Mouse (Mus musculus) cerebellum, postnatal 36 days (tissue): ENCODE results near the gene Taf1b.

ENCODE experiments used
- DNase-seq, 2 experiments: peaks; one replicate each; pipeline ENCODE4 v3.0.0; 2021 to 2022; ENCODE audit warnings: mixed read lengths in 2 of 2

The Taf1b gene

DNA sequence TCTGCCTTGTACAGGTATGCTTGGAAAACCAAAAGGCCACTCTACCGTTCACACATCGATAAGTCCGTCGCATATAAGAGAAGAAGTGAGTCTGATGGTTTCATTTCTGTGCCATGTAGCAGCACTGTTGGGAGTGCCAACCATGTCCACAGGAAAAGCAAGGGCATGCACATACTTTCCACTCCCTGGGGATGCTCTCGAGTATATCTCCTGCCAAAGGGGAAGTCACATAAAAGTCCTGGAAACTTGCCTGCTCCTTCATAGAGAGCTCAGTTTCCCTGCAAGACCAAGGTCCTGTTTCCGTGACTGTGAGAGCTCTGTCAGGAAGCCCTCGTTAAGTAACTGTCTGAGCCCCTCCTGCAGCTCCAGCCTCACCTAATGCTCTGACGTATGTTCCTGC lies 57.8 kb downstream of the Taf1b start:
- no peak for DNase-seq

DNA sequence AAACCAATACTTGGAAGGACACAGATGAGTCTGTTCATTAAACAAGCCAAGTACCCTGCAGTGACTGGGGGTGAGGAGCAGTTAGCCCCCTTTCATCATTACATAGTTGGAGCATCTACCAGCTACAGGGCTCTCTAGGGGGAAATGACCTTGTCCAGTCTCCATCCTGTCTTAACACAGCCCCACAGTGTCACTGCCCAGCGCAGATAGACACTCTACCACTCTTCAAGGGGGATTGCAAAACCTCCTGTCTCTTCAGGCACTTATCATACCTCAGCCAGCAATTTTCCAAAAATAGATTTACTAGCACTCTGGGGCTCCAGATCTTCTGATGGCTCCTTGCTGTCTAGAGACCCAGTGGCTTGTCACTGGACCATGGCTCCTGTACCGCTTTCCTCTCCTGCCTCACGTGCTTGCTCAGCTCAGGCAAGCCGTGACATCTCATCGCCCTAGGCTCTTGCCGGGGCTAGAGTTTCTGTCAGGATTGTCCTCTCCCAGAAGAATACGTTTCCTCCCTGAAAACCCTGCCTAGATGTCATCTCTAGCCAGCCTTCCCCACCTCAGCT lies 65.3 kb downstream of the Taf1b start:
- no peak for DNase-seq

DNA sequence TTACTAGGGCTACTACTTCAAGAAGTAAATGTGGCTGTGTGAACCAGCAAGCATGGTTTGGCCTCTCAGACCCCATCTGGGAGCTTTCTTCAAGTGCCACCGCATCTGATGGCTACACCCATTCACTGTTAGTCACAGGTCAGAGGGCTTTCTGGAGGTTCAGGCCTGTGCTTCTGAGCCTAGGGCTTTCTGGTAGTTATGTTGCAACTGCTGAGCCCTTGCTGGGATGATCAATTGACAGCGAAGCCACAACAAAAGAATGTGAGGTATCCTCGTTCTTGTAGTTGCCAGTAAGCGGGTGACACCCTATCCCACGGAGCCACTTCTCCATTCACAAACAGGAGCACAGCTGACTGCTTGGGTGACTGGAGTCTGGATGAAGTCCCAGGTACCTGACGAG lies 67.2 kb downstream of the Taf1b start:
- no peak for DNase-seq

DNA sequence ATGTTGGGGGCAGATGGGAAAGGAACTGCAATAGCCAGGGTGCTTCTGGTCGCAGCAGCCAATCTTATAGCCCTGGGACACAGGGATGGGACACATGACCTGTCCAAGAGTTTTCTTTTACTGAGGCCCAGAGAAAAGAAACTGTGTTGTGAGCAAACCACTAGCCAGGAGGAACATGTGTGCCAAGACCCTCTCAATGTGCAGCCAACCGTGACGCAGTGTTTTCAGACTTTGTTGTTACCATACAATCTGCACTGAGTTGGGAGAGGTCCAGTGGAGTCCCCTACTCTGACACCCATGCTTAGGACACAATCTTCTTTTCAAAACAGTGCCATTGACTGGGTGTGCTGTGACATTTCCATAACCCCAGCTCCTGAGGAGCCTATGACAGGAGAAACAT lies 69.4 kb downstream of the Taf1b start:
- DNase-seq = no peak

DNA sequence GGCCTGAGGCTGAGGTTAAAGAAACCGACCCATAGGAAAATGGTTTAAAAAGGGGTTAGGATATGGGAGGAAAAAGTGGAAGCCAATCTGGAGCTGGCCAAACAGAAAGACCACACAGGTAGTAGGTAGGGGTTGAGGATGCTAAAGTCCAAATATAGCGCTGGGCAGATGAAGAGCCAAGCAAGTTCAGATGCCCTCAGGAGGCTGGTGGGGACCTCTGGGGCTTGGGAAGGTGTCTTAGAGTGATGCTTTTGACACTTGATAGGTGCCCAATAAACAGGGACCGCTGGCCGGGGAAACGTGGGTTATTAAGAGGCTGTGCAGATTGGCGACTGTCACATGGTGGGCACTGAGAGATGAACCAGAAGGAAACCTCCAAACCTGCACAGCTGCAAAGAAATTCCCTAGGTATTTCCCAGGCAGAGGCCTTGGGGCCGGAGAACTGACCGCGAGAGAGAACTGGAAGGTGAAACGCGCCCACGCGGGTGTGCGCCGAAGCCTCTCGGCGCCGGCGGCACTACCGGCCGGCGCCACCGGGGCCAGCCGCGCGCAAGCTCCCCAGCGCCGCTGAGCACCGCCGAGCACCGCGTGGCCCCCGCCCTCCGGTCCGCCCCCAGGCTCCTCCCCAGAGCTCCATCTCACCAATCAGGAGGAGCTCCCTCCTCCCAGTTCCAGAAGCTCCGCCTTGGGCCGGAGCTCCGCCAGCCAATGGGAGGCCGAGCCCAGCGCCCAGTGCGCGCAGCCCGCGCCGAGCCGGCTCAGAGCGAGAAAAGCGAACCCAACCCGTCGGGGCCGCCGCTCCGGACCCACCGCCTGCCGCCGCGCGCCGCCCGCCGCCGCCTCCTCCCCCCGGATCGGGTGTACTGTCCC lies 73.6 kb downstream of the Taf1b start, which contains the start of gene Grhl1:
Gene Grhl1 (plus strand): TSS at position 761 of the 870 bp plus-strand sequence.
- peak; percentile 83 to 91 for DNase-seq

DNA sequence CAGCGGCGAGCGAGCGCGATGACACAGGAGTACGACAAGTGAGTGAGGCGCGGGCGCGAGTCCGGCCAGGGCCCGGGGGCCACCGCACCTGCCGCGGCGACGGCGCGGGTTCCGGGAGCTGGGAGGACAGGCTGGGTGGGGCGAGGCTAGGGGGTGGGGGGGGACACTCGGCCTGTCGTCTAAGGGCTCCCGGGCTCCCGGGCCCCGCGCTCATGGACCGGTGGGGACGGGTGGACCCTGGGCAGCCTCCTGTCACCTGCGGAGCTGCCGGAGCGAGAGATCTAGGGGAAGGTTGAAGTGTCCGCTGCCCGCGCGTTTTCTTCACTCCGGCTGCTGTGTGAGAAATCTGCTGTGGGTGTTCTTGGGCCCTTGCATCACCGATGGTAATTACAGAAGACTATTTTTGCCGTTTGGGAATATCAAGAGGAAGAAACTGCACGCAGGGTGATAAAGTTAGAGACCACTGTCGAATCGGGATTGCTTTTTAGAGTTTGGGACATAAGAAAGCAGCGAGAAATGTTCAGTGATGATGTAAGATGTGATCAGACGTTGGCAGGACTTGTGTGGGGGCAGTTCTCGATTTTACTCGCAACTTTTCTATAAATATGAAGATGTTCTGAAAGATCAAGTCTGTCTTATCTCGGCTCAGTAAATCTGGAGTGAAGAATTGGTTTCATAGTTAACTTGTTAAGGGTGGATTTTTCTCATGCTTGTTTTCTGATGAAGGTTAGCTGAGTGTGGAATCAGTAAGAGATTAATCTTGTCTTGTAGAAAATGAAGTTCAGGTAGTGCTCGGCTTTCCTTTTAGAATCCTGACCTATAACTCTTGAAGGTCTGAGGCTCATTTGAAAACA lies 74.5 kb downstream of the Taf1b start:
- DNase-seq = no peak

DNA sequence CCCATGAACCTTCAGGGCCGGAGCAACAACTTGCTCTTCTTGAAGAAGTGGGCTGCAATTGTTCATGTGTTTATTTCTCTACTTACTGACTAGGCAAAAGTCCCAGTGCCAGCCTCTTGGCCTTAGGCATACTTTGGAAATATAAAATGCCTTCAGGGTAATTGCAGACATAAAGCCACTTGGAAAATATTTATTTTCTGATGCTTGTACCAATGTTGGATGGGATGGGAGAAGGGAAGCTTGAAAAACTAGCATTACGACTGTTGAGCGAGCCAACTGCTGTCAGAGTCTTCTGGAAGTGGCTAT lies 75.1 kb downstream of the Taf1b start:
- DNase-seq = no peak

DNA sequence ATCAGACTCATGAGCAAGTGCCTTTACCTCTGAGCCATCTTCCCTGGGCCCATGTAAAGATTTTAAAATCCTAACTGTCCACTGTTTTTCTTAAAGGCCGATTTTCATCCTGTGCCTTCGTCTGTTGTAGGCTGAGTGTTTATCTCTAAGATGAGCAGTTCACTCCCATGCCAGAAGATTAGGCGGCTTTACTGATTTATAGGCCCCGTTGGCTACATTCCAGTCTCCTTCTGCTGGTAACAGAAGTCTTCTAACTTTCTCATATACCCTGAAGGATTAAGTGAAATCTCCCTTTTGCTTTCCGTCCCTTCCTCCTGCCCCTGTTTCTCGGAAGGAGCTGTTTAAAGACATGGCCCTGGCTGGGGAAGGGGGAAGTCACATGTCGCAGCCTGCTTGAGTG lies 76.7 kb downstream of the Taf1b start:
- no peak for DNase-seq

DNA sequence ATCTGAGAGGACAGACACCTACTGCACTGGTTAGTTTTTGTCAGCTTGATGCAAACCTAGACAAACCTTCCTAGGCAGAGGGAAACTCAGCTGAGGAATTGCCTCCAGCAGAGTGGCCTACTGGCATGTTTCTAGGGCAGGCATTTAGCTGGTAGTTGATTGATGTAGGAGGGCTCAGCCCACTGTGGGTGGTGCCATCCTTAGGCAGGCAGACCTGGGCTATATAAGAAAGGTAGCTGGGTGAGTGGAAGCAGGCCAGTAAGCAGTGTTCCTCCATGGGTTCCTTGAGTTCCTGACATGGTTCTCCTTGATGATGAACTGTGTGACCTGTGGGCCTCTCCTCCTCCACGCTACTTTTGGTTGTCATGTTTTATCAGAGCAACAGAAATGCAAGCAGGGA lies 82.3 kb downstream of the Taf1b start:
- no peak for DNase-seq

DNA sequence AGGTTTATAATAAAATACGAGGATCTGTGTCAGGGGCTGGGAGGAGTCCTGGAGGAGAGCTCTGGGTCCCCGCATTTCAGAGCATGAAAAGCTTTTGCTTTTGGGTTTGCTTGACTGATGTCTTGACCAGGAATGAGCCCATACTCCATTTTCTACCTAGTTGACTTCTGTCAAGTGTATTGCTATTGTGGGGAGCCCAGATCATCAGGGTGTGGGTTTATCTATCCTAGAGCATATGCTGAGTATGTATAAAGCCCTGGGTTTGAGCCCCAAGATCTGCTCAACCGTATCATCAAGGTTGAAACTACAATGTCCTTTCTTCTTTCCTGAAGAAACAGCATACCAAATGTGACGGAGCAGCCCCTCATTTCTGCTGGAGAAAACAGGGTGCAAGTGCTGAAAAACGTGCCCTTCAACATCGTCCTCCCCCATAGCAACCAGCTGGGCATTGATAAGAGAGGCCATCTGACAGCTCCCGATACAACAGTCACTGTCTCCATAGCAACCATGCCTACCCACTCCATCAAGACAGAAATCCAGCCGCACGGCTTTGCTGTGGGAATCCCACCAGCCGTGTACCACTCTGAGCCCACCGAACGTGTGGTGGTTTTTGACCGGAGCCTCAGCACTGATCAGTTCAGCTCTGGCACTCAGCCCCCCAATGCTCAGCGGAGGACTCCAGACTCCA lies 83.0 kb downstream of the Taf1b start:
- DNase-seq = no peak

DNA sequence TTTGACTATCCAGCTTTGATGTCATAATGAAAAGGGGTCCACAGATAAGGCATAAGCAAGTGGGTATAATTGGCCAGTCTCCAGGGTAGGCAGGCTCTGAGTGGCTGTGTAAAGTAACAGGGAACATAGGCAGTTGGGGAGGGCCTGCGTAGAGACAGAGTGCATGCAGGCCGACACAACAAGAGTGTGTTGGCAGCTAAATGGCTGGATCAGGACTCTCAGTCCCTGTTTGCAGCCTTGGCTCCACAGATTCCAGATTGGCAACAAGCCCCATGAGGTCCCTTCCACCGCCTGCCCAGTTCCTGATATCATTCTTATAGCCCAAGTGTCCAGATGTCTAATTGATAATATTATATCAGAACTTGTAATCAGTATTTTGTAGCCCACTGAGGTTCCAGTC lies 85.5 kb downstream of the Taf1b start:
- DNase-seq = no peak

DNA sequence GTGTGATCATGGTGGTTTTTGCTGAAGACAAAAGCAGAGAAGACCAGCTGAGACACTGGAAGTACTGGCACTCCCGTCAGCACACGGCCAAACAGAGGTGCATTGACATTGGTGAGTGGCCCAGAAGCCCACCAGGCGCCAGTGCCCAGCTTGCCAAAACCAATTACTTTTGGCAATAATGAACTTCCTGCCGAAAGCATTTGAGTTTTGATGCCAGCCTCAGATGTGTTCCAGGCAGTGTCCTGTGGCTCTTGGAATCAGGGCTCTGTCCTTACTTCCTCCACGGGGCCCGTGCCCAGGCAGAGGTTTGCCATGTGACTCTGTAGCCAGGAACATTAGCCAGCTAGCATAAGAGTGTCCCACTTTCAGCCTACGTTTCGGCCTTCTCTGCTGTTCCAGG lies 86.7 kb downstream of the Taf1b start:
- DNase-seq = no peak

DNA sequence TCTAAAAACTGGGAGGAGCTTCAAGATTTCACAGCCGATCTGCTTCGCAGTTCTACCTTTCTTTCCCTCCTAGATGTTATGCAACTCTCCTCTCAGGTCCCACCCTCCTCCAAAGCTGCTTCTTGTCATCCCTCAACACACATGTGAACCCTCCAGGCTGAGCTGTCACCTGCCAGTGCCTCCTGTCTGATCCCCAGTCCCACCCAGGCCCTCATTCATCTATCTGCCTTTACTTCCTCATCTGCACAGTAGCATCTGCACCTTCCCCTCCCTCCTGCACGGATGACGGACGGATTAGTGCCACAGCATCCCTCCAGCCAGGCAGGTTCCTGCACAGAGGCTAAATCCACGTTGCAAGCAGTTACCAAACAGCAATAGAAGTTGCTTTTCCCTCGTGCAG lies 88.0 kb downstream of the Taf1b start:
- DNase-seq = no peak

DNA sequence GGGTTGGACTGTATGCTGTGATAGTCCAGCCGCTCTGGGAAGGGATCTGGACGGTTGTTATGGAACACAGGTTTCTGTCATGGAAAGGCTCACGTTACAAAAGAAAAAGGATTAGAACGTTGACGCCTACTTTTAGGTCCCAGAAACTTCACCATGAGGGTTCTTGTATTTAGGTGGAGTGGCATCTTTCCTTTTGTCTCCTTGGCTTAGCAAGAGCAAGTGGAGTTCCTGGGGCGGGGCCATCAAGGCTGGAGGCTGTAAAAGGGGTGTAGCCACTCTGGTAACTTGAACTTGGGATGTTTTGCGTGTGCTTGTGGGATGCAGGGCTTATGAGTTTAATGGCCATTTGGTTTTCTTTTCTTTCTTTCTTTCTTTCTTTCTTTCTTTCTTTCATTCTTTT lies 92.2 kb downstream of the Taf1b start:
- DNase-seq = no peak

DNA sequence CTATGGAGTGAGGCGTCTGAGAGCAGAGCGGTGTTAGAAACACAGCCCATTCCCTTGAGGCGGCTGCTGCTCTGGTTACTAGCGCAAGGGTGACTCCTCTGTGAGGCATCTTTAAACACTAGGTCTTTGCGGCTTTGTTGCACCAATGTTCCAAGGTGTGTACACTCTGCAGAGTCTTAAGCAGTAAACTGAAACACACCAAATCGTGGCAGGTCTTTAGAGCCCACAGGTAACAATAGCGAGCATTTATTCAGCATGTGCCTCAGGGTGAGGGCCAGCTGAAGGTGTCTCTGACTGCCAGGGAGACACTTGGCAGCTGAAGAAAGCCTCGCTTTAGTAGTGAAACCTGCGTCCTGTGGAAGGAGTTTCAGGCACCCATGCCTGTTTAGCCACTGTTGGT lies 93.9 kb downstream of the Taf1b start:
- no peak for DNase-seq

DNA sequence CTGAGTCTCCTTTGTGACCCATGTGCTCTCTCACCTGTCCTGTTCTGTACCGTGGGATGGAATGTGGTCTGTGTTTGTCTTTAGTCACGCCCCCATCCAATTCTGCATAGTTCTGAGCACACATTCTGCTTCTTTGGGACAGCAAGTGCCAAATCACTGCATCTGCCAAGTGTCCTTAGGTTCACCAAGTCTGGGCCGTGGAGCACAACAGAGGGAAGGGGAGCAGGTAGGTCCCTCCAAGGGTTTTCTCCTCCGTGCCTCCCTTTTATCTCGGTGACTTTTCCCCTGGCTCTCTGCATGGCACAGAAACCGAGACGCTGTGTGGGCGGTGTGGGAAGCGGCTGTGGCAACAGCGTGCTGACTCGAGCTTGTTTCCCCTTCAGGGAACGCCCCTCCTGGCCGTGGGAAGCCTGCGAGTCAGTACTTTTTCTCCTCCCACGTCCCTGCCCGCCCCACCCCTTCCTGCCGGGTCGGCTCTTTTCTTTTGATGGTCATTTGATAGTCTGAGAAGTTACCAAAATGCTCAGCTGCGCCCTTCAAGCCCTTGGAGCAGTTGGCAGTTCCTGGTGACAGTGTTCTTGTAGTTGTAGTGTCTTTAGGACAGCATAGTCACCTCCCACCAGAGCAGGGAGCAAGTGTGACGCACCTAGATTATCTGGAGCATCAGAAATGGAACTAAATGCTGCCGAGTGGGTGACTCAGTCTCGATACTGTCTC lies 95.0 kb downstream of the Taf1b start:
- DNase-seq = no peak

DNA sequence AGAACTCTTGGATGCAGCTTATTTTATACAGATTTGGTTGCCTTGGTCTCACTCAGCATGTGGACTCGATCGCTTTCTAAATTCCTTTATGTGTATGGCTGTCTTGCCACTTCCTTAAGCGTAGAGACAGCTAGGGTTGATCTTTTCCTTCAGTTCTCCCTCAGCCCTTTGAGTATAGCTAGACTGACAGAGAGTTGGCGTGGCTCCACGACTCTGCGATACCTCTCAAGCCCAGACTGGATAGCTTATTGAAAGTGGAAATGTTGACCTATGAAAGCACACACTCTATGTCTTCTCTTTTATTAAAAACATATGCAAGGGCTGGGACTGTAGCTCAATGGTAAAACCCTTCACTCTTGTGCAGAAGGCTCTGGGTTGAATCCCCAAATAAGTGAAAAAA lies 99.2 kb downstream of the Taf1b start:
- no peak for DNase-seq

DNA sequence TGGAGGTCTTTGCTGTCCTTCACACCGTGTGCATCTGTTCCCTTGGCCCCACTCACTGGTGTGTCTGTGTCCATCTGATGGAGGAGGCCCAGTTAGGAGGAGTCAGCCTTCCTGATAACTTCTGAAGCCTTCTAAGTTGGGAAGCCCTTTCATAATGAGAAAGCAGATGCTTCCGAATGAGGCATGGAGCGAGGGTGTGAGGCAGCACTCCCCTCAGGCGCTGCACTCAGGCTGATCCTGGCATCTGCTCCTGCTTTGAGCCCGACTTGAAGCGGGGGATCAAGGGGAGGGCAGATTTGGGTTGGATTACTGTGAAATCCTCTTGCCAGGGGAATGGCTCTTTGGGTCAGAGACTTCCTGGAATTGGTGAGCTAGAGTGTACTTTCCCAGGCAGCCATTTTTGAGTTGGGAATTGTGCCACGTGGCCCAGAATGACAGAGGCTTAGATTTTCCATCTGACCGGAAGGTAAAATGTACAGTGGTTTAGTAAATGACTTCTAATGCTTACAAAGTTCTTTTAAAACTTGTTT lies 101.3 kb downstream of the Taf1b start:
- DNase-seq = no peak

DNA sequence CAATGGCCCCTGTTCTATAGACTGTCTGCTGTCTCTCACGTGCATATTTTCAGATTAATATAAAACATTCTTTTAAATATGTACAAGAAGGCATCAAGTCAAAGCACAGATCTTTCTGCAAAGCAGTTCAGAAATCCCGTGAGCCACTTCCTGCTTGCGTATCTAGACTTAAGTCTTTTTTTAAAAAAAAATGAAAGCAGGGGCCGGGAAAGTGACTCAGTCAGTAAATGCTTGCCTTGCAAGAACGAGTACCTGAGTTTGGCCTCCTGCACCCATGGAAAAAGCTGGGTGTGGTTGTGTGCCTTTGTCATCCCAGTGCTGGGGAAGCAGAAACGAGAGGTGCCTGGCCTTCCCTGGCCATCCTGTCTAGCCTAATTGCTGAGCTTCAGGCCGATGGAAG lies 101.9 kb downstream of the Taf1b start:
- DNase-seq = no peak

DNA sequence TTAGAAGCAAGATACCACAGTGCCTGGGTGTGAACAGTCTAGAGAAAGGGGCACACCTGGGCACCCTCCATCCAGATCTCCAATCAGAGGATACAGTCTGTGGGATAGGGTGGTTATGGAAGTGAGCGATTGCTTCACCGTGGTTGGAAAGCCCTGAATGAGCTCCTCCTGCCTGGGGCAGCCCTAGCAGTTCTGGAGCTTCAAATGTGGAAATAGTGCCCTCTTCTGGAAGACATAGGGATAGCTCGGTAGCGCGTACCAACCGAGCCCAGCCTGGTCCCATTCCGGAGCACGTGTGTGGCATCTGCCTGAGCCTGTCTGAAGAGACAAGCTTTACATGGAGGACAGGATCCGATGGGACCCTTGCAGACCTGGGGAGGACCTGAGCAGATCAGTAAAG lies 102.6 kb downstream of the Taf1b start:
- peak; percentile 59 to 73 for DNase-seq

DNA sequence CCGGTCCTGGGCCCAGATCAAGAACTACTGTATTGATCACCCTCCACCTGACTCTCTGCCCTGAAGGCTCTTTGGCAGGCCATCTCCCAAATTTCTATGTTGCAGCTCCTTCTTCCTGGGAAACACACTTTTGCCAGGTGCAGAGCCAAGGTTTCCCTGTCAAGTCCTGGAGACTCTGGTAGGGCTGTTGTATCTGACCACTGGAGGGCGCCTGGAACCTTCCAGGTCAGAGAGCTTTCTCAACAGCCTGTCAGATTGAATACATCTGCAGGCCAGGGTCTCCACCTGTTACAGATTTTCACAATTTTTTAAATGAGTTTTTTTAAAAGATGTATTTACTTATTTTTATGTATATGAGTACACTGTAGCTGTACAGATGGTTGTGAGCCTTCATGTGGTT lies 105.1 kb downstream of the Taf1b start:
- peak; percentile 52 to 58 for DNase-seq

DNA sequence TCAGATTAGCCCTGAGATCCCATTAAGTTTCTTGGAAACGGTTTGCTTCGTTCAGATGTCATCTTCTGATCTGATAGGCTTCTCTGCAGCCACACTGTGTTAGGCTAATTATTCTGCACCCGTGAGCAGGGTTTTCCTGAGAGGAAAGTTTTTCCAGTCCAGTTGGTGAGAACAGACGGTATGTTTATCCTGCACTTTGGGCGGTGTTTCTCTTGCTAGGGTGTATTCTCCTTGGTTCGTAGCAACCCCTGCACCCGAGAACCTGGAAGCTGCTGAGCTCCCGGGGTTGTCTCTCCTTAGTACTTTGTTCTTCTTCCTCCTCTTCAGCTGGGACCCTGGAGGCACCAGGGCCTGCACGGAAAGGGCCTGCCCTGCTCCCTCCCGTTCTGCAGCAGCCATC lies 108.0 kb downstream of the Taf1b start:
- DNase-seq = no peak
